Mouse (Mus musculus): ENCODE measurements around the gene Hibadh.
A peak's percentile ranks its signal among the peaks of the same experiment; 100 is the strongest.

Gene Hibadh

GRCm38 (mm10) chr6:52638471-52639185, 1.6 kb downstream of the Hibadh start:
- no peak for DNase-seq (ENCODE audit: low spot score)

- DNase-seq (ENCODE audit: low spot score): no peak
Measured at GRCm38 (mm10) chr6:52637337-52637736, 2.9 kb downstream of the Hibadh start.

- no peak for DNase-seq (ENCODE audit: low spot score)
Measured at GRCm38 (mm10) chr6:52635395-52635794, 4.8 kb downstream of the Hibadh start.

GRCm38 (mm10) chr6:52630625-52631024, 9.6 kb downstream of the Hibadh start:
- DNase-seq (ENCODE audit: low spot score): no peak

- no peak for DNase-seq (ENCODE audit: low spot score)
Measured at GRCm38 (mm10) chr6:52629180-52629579, 11.0 kb downstream of the Hibadh start.

GRCm38 (mm10) chr6:52626735-52627134, 13.5 kb downstream of the Hibadh start:
- no peak for DNase-seq (ENCODE audit: low spot score)

GRCm38 (mm10) chr6:52623741-52624140, 16.4 kb downstream of the Hibadh start:
- no peak for DNase-seq (ENCODE audit: low spot score)

GRCm38 (mm10) chr6:52621731-52622480, 18.3 kb downstream of the Hibadh start:
- peak; percentile 44 for DNase-seq (ENCODE audit: low spot score)

GRCm38 (mm10) chr6:52620090-52620489, 20.1 kb downstream of the Hibadh start:
- no peak for DNase-seq (ENCODE audit: low spot score)

GRCm38 (mm10) chr6:52609626-52610352, 30.4 kb downstream of the Hibadh start:
- DNase-seq (ENCODE audit: low spot score): no peak

GRCm38 (mm10) chr6:52608121-52608520, 32.1 kb downstream of the Hibadh start:
- peak; percentile 6 for DNase-seq (ENCODE audit: low spot score)

GRCm38 (mm10) chr6:52606746-52607347, 33.3 kb downstream of the Hibadh start:
- no peak for DNase-seq (ENCODE audit: low spot score)

- DNase-seq (ENCODE audit: low spot score): peak; percentile 38
Measured at GRCm38 (mm10) chr6:52601706-52602642, 38.2 kb downstream of the Hibadh start.

GRCm38 (mm10) chr6:52601117-52601516, 39.1 kb downstream of the Hibadh start:
- DNase-seq (ENCODE audit: low spot score): no peak

GRCm38 (mm10) chr6:52594752-52595151, 45.4 kb downstream of the Hibadh start:
- DNase-seq (ENCODE audit: low spot score): no peak

GRCm38 (mm10) chr6:52586564-52586963, 53.6 kb downstream of the Hibadh start:
- no peak for DNase-seq (ENCODE audit: low spot score)

GRCm38 (mm10) chr6:52584383-52584782, 55.8 kb downstream of the Hibadh start:
- DNase-seq (ENCODE audit: low spot score): no peak

GRCm38 (mm10) chr6:52581081-52581480, 59.1 kb downstream of the Hibadh start:
- DNase-seq (ENCODE audit: low spot score): no peak

- no peak for DNase-seq (ENCODE audit: low spot score)
Measured at GRCm38 (mm10) chr6:52578322-52578721, 61.9 kb downstream of the Hibadh start.

- DNase-seq (ENCODE audit: low spot score): no peak
Measured at GRCm38 (mm10) chr6:52577270-52577669, 62.9 kb downstream of the Hibadh start.

GRCm38 (mm10) chr6:52568706-52569105, 71.5 kb downstream of the Hibadh start:
- no peak for DNase-seq (ENCODE audit: low spot score)
